Mouse (Mus musculus) heart, embryonic 13.5 days (tissue): ENCODE measurements around the gene Pknox1. TPM values are rescaled to one million over a fixed set of nuclear protein-coding genes. Genes with fewer than 3 reads are reported as not detected.
A peak's percentile ranks its signal among the peaks of the same experiment; 100 is the strongest.
"Not testable (repeated sequence)": the region's sequence is repeated elsewhere in the genome, so short reads cannot be mapped to it uniquely, and the experiment has no call there.

ENCODE experiments used
- ATAC-seq: fragments of 200-750 bp; cut with Nextera tagmentation; 2 replicates; pipeline ENCODE4 v1.8.0; 2017; ENCODE audit warnings: moderate TSS enrichment; ENCODE audit not compliant: insufficient number of reproducible peaks, low FRiP score, low TSS enrichment; ENCODE audit errors: extremely low read depth
- H3K27ac ChIP-seq: fragments of 300-500 bp; sonication (generic); replicated peaks from 2 replicates; pipeline ENCODE4 v1.5.1; 2015; ENCODE audit warnings: moderate library complexity, mild to moderate bottlenecking, inconsistent platforms
- H3K27me3 ChIP-seq: fragments of 300-500 bp; sonication (generic); replicated peaks from 2 replicates; pipeline ENCODE4 v1.6.1; 2015; ENCODE audit warnings: mild to moderate bottlenecking, inconsistent platforms
- H3K36me3 ChIP-seq: fragments of 300-500 bp; sonication (generic); 2 replicates; pipeline ENCODE4 v1.6.1; 2015; ENCODE audit warnings: mild to moderate bottlenecking, inconsistent platforms
- H3K4me1 ChIP-seq: fragments of 300-500 bp; sonication (generic); 2 replicates; pipeline ENCODE4 v1.6.1; 2015; ENCODE audit warnings: inconsistent platforms
- H3K4me2 ChIP-seq: fragments of 300-500 bp; sonication (generic); 2 replicates; pipeline ENCODE4 v1.6.1; 2015; ENCODE audit warnings: inconsistent platforms, mild to moderate bottlenecking, moderate library complexity
- H3K4me3 ChIP-seq: fragments of 300-500 bp; sonication (generic); 2 replicates; pipeline ENCODE4 v1.5.1; 2015; ENCODE audit warnings: moderate library complexity, mild to moderate bottlenecking, inconsistent platforms
- H3K9ac ChIP-seq: fragments of 300-500 bp; sonication (generic); 2 replicates; pipeline ENCODE4 v1.6.1; 2015; ENCODE audit warnings: inconsistent platforms, mild to moderate bottlenecking, moderate library complexity
- H3K9me3 ChIP-seq: fragments of 300-500 bp; sonication (generic); 2 replicates; pipeline ENCODE4 v1.6.1; 2016; ENCODE audit warnings: inconsistent platforms
- WGBS: fragments of 180-500 bp; shearing (Covaris S2); methylation state at CpG from one replicate; pipeline ENCODE4 v1.1.7; 2015; ENCODE audit warnings: mixed read lengths; 5-methylcytosine and 5-hydroxymethylcytosine counted together
- polyA plus RNA-seq: library from polyadenylated mRNA; unstranded; fragments of >200 nt; fragmentation: Nextera tagmentation; extraction: Ambion mirVana; gene quantifications from 2 replicates; pipeline ENCODE4 v1.2.1, GENCODE M21; 2015

Pknox1 gene
- polyA plus RNA-seq, 1 experiment from 2014 or later: 14.7 TPM

DNA sequence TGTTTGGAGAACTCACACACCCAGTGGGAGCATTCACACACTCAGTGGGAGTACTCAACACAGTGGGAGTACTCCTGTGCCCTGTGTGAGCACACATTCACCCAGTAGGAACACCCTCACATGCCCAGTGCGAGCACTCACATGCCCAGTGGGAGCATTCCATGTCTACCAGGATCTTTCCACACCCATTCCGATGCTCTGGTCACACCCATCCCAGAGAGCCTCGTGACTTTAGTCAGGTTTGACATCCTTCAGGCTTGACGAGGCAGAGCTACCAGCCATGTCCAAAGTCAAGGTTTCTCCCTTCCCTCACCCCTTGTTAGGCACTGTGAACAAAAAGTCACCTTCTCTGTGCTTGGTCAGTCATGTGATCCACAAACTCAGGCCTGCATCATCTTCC, 29.2 kb upstream of the Pknox1 start:
- H3K4me3 ChIP-seq: no peak overlapping the region
- peak overlapping the region; percentile 82 for H3K27ac ChIP-seq
- no peak for ATAC-seq
- peak overlapping the region; percentile 27; the same call in 1 of the 2 replicates for H3K4me2 ChIP-seq
- no peak overlapping the region for H3K9ac ChIP-seq
- 52% methylated on average over 4 of the region's 4 CpGs for WGBS
- H3K36me3 ChIP-seq: peaks cover 21% of the 10 kb centered on the region
- peaks cover 11% of the 10 kb centered on the region for H3K4me1 ChIP-seq
- H3K27me3 ChIP-seq: no peaks in the 10 kb centered on the region
- H3K9me3 ChIP-seq: no peaks in the 10 kb centered on the region

DNA sequence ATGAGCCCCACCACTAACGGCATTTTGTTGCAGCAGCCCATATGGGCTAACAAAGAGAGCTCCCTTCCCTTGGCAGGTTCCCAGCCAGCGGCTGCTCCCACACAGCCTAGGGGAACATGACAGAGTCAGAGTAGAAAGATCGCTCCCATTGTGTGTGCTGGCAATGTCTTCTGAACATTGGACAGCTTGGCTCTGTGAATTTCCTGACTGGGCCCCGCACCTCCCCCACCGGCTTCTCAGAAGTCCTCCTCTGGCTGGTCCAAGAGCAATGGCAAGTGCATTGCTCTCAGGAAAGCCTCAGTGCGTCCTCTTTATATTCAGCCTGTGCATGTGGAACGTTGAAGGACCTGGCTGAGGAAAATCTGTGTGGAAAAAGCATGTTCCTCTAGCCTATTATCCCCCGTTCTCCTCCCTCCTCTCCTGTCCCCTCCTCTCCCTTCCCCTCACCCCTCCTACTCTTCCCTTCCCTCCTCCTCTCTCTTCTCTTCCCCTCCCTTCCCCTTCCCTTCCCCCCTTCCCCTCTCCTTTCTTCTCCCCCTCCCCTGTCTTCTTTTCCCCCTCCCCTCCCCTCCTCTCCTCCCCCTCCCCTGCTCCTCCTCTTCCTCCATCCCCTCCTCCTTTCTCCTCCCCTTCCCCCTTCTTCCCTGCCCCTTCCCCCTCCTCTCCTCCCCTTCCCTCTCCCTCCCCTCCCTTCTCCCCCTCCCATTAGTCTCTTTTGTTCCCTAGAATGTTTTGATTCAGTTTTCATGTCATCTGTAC, 28.5 kb upstream of the Pknox1 start:
- no peak for ATAC-seq
- no peaks in the 10 kb centered on the region for H3K9me3 ChIP-seq
- H3K36me3 ChIP-seq: peaks cover 14% of the 10 kb centered on the region
- H3K27ac ChIP-seq: peak overlapping the region; percentile 82
- WGBS: 39% methylated on average over 8 of the region's 8 CpGs
- H3K4me1 ChIP-seq: peaks cover 11% of the 10 kb centered on the region
- H3K4me3 ChIP-seq: no peak overlapping the region
- H3K27me3 ChIP-seq: no peaks in the 10 kb centered on the region
- peak overlapping the region; percentile 12; the same call in 1 of the 2 replicates for H3K9ac ChIP-seq
- peak overlapping the region; percentile 27 for H3K4me2 ChIP-seq

DNA sequence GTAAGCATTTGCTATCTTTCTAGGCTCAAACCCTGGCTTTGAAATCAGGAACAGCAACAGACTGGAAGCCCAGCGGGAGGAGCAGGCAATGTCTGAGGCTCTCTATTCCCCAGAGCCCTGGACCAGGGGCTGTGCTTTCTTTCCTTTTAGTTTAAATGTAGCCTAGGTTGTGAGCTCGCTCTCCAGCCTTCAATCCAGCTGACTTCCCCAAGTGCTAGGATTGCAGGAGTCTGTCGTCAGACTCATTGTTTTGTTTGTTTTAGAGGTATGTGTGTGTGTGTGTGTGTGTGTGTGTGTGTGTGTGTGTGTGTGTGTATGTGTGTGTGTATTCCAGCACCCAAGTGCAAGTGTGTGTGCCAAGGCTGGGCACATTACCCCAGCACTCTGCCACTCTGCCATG, 24.4 kb upstream of the Pknox1 start:
- Histone ChIP-seq H3K9ac (no peak overlapping the region), H3K27me3 (no peaks in the 10 kb centered on the region), H3K4me3 (no peak overlapping the region), H3K9me3 (no peaks in the 10 kb centered on the region), H3K36me3 (no peaks in the 10 kb centered on the region), H3K4me2 (no peak overlapping the region), H3K27ac (no peak overlapping the region), H3K4me1 (peaks cover 26% of the 10 kb centered on the region)
- 37% methylated on average over 3 of the region's 3 CpGs for WGBS
- no peak for ATAC-seq

DNA sequence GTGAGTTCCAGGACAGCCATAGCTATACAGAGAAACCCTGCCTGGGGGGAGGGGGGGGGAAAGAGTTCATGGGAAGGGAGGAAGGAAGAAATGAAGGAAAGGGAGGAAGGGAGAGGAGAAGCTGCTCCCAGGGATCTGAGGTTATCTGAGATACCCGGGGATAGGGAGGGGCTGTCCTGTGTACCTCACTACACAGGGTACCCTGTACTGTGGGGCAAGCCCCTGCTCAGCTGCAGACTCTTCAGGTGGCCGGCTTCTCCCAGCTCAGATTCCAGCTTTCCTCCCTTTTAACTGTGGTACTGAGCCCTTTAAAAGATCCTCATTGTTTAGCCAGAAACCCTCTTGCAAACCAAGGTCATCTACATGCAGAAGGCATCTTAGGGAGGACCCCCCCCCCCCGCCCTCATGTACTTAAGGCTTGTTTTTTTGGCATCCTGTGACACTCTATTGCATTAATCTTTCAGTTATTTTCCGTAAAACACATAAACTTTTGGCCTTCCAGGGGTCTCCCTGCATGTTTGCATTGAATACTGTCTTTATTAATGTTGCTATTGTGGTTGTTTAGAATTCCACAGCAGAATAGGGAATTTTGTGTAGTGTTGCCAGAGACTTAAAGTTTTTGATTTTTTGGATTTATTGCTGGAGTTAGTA, 23.6 kb upstream of the Pknox1 start:
- no peak overlapping the region for H3K27ac ChIP-seq
- 64% methylated on average over 4 of the region's 4 CpGs for WGBS
- 0 out of 2 replicates have a peak overlapping the region, but pooled peaks have one; percentile 28 for H3K9ac ChIP-seq
- H3K27me3 ChIP-seq: no peaks in the 10 kb centered on the region
- no peak overlapping the region for H3K4me3 ChIP-seq
- no peak overlapping the region for H3K4me2 ChIP-seq
- peaks cover 18% of the 10 kb centered on the region for H3K4me1 ChIP-seq
- H3K9me3 ChIP-seq: no peaks in the 10 kb centered on the region
- ATAC-seq: no peak
- no peaks in the 10 kb centered on the region for H3K36me3 ChIP-seq

DNA sequence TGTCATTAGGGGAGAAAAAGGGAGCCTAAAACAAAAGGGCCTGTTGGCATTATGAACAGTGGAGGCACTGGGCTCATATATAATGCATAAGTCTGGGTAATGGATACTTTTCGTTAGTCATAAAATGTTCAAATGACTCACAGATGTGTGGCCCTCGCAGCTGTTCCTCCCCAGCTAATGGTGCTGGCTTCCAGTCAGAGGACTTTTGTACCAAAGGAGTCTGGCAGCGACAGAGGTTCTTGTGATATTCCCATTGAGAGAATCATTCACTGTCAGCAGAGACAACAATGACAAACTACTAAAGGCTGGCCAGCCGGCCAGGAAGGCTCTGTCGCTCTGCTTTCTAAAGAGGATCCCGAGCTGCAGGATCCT, 23.1 kb upstream of the Pknox1 start:
- Histone ChIP-seq H3K4me3 (no peak overlapping the region), H3K9ac (0 out of 2 replicates have a peak overlapping the region, but pooled peaks have one; percentile 28), H3K4me2 (no peak overlapping the region), H3K9me3 (no peaks in the 10 kb centered on the region), H3K4me1 (peaks cover 16% of the 10 kb centered on the region; the same call in 1 of the 2 replicates), H3K27me3 (no peaks in the 10 kb centered on the region), H3K36me3 (no peaks in the 10 kb centered on the region), H3K27ac (no peak overlapping the region; the same call in 1 of the 2 replicates)
- 38% methylated on average over 6 of the region's 6 CpGs for WGBS
- ATAC-seq: no peak

DNA sequence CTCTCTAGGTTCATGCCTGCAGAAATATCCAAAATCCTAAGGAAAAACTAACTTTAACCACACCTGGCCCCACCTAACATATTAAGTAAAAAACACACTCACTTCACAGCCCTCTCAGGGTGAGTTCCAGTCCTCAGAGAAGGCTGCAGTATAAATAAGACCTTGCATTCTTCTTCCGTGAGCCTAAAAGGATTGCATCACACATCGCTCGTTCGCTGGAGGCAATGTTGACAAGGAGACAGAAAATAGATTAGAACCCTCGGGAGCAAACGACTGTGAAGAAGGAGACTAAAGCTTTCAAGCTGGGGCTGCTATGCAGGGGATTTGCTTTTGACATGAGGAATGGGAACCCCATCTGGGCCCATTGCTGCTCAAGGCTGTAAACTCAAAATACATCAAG, 21.0 kb upstream of the Pknox1 start:
- WGBS: 11% methylated on average over 6 of the region's 6 CpGs

DNA sequence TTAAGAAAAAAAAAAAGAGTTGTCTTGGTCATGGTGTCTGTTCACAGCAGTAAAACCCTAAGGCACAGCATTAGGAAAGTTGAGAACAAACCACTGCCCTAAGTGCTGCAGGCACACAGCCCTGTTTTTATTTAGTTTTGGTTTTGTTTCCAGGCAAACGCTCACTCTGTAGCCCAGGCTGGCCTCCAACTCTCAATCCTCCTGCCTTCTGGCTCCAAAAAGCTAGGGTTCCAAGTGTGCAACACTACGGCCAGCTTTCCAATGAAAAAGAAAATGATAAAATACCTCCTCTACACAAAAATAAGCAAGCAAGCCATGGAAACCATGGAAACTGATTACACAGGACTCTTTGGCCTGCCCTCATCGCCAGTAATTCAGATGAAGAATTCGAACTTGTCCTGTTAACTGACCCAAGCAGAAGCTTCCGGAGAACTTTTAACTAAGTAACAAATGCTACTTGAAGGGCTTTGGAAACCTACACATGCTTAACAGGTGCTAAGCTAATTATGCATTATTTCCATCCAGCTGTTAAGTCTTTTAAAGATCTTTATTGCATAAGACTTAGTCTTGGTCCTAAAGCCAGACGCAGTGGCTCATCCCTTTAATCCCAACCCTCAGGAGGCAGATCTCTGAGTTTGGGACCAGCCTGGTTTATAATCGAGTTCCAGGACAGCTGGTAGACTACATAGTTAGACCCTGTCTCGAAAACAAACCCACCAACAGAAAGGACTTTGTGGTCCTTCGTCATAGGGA, 17.9 kb upstream of the Pknox1 start:
- no peak overlapping the region for H3K4me3 ChIP-seq
- no peaks in the 10 kb centered on the region for H3K36me3 ChIP-seq
- no peak for ATAC-seq
- 80% methylated on average over 9 of the region's 9 CpGs for WGBS
- peaks cover 22% of the 10 kb centered on the region; the same call in 1 of the 2 replicates for H3K4me1 ChIP-seq
- no peak overlapping the region for H3K9ac ChIP-seq
- H3K27ac ChIP-seq: no peak overlapping the region
- no peak overlapping the region for H3K4me2 ChIP-seq
- H3K9me3 ChIP-seq: no peaks in the 10 kb centered on the region
- H3K27me3 ChIP-seq: no peaks in the 10 kb centered on the region

More for the DNA sequence above, 21.0 kb upstream of the Pknox1 start:
- Histone ChIP-seq H3K4me1 (peaks cover 16% of the 10 kb centered on the region; the same call in 1 of the 2 replicates), H3K27me3 (no peaks in the 10 kb centered on the region), H3K36me3 (no peaks in the 10 kb centered on the region), H3K4me3 (no peak overlapping the region), H3K4me2 (no peak overlapping the region), H3K27ac (no peak overlapping the region), H3K9ac (no peak overlapping the region), H3K9me3 (no peaks in the 10 kb centered on the region)
- no peak for ATAC-seq

DNA sequence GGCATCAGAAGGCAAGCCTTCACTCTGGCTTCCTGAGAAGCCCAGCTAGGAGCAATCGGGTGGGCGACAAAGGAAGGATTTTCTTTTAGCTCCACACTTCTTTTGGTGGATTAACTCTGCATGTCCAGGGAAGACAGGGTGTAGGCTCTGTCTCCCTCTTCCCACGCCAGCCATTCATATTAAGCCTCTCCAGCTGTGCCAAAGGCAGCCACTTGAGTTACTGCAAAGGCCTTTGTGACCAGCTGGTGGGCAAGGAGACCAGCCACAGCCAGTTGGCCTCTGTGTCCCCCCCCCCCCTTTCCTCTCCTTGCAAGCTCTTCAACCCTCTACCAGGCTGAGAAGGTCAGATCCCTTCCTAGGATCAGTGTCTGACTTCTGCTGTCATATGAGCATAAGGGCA, 16.6 kb upstream of the Pknox1 start:
- H3K4me1 ChIP-seq: peaks cover 19% of the 10 kb centered on the region; the same call in 1 of the 2 replicates
- no peaks in the 10 kb centered on the region for H3K27me3 ChIP-seq
- no peaks in the 10 kb centered on the region for H3K36me3 ChIP-seq
- no peak overlapping the region for H3K4me2 ChIP-seq
- no peak for ATAC-seq
- no peaks in the 10 kb centered on the region for H3K9me3 ChIP-seq
- WGBS: 68% methylated on average over 3 of the region's 3 CpGs
- no peak overlapping the region for H3K4me3 ChIP-seq
- no peak overlapping the region for H3K9ac ChIP-seq
- no peak overlapping the region for H3K27ac ChIP-seq

GRCm38 (mm10) chr17:31549389-31549788, 15.1 kb upstream of the Pknox1 start:
- Histone ChIP-seq H3K4me3 (no peak overlapping the region), H3K4me2 (no peak overlapping the region), H3K9me3 (no peaks in the 10 kb centered on the region), H3K27me3 (no peaks in the 10 kb centered on the region), H3K27ac (no peak overlapping the region), H3K4me1 (0 out of 2 replicates have a peak, but pooled peaks cover 8% of the 10 kb centered on the region), H3K36me3 (no peaks in the 10 kb centered on the region), H3K9ac (no peak overlapping the region)
- ATAC-seq: no peak
- 59% methylated on average over 8 of the region's 8 CpGs for whole genome bisulfite sequencing

GRCm38 (mm10) chr17:31552601-31553000, 11.9 kb upstream of the Pknox1 start:
- not testable (repeated sequence) for H3K9me3 ChIP-seq, H3K27me3 ChIP-seq, H3K9ac ChIP-seq, ATAC-seq, H3K27ac ChIP-seq, H3K4me2 ChIP-seq, H3K4me3 ChIP-seq, H3K36me3 ChIP-seq
- H3K4me1 ChIP-seq: peaks cover 13% of the 10 kb centered on the region
- 91% methylated on average over 23 of the region's 23 CpGs for WGBS

DNA sequence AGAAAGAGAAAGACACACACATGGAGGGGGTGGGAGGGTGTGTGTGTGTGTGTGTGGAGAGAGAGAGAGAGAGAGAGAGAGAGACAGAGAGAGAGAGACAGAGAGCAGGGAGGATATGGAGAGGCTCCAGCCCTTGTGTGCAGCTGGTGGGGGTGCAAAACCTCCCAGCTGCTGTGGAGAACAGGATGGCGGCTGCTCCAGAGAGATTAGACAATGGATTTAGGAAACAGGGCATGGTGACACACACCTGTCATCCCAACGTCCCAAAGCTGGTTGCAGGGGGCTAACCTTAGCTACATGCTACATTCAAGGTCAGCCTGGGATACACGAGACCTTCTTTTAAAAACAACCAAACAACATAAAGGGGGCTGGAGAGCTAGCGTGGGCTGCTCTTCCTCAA, 8.3 kb upstream of the Pknox1 start:
- Histone ChIP-seq H3K36me3 (no peaks in the 10 kb centered on the region), H3K27ac (no peak overlapping the region), H3K9me3 (no peaks in the 10 kb centered on the region), H3K4me2 (no peak overlapping the region), H3K4me1 (peaks cover 12% of the 10 kb centered on the region), H3K27me3 (no peaks in the 10 kb centered on the region), H3K9ac (no peak overlapping the region), H3K4me3 (no peak overlapping the region)
- no peak for ATAC-seq
- 61% methylated on average over 4 of the region's 4 CpGs for WGBS
